Mouse (Mus musculus) bone marrow, adult 2 months (tissue): Measurements from ENCODE around the gene Cuedc2. TPM values are rescaled to one million over a fixed set of nuclear protein-coding genes. Genes with fewer than 3 reads are reported as not detected.

ENCODE experiments used
- H3K27ac ChIP-seq: fragments of 200-500 bp; 2 replicates; pipeline ENCODE4 v1.5.1; 2012; ENCODE audit warnings: low read depth, mild to moderate bottlenecking, control low read depth, inconsistent platforms, low read length; ENCODE audit not compliant: control insufficient read depth, poor library complexity, insufficient read depth
- H3K4me1 ChIP-seq: fragments of 200-500 bp; 2 replicates; pipeline ENCODE4 v1.6.1; 2011; ENCODE audit warnings: low read length; ENCODE audit not compliant: control insufficient read depth, insufficient read depth
- H3K4me3 ChIP-seq: fragments of 200-500 bp; replicated peaks from 2 replicates; pipeline ENCODE3; 2011; ENCODE audit warnings: mild to moderate bottlenecking, low read depth, low read length, control low read depth; ENCODE audit not compliant: control insufficient read depth
- CTCF ChIP-seq: fragments of 200-500 bp; IDR thresholded peaks from 2 replicates; pipeline ENCODE4 v1.5.1; 2011; ENCODE audit warnings: low read length, control low read depth; ENCODE audit not compliant: control insufficient read depth, insufficient read depth
- POLR2A ChIP-seq: fragments of 200-500 bp; IDR thresholded peaks from 2 replicates; pipeline ENCODE4 v1.6.1; 2011; ENCODE audit warnings: low read depth, mild to moderate bottlenecking, control low read depth, low read length, borderline replicate concordance; ENCODE audit not compliant: control insufficient read depth
- WGBS: fragments of 180-500 bp; shearing (Covaris S2); methylation state at CpG from one replicate; pipeline ENCODE4 v1.1.7; 2018; 5-methylcytosine and 5-hydroxymethylcytosine counted together
- polyA plus RNA-seq: library from polyadenylated mRNA; stranded (reverse); fragments of >200 nt; gene quantifications from 2 replicates; pipeline ENCODE4 v1.2.4, GENCODE M21; 2011; ENCODE audit warnings: low replicate concordance; ENCODE audit not compliant: missing spikeins, insufficient read depth, insufficient read length

Gene Cuedc2
- polyA plus RNA-seq, 1 experiment: 161 TPM

DNA sequence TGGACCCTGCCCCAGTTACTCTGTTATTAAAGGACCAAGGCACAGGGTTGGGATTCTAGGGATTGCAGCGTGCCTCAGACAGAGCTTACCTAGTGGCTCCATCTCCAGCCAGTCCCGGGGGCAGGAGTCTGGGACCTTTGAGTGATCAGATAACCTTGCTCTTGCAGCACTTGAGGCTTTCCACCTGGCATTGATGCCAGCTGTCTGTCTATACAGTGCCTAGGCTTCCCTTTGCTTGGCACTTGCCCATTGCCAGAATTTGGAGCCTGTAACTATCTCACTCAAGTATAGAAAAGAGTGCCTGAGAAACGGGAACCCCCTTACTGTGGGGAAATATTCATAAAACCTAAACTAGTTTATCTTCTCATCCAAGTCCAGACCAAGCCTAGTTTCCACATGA is 51.6 kb downstream of the Cuedc2 start:
- H3K4me3 ChIP-seq: no peak overlapping the region
- TF ChIP-seq POLR2A: no peak
- no peak for TF ChIP-seq CTCF
- 80% methylated on average over 3 of the region's 3 CpGs for WGBS
- H3K4me1 ChIP-seq: no peaks in the 10 kb centered on the region
- no peak overlapping the region for H3K27ac ChIP-seq

DNA sequence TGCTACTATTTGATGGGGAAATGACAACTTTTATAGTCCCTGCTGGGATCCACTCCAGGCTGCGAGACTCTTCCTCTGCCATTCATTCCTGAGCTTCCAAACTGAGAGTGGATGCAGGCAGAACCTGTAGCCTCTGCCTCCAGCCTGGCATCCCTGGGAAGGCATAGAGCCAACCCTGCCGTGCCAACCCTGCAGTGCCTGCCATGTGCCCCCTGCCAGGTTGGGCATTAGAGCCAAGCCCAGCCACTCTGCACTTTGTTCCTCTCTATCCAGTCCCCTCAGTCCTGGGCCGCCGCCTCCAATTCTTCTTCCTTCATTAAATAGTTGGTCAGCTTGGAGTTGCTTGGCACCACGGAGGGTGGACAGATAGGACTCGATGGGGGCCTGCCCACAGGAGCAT is 52.5 kb downstream of the Cuedc2 start:
- WGBS: 82% methylated on average over 6 of the region's 6 CpGs
- no peak for TF ChIP-seq POLR2A
- no peak for TF ChIP-seq CTCF

DNA sequence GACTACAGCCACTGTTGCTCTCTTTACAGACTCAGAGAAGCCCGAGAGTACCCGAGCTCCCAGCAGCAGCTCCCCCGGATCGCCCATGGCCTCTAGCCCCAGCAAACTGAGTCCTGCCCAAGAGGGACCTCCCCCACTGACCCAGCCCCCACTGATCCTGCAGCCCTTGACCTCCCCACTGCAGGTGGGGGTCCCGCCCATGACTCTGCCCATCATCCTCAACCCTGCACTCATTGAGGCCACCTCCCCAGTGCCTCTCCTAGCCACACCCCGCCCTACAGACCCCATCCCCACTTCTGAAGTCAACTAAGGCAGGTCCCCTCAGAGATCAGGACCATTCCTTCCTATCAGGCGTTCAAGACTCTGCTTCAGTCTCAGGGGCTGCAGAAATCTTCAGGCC is 52.9 kb downstream of the Cuedc2 start:
- 87% methylated on average over 7 of the region's 7 CpGs for WGBS
- H3K4me1 ChIP-seq: no peaks in the 10 kb centered on the region
- TF ChIP-seq CTCF (no peak), POLR2A (no peak)
- no peak overlapping the region for H3K27ac ChIP-seq
- H3K4me3 ChIP-seq: no peak overlapping the region

More for the DNA sequence above, 52.5 kb downstream of the Cuedc2 start:
- Histone ChIP-seq H3K27ac (no peak overlapping the region), H3K4me3 (no peak overlapping the region), H3K4me1 (no peaks in the 10 kb centered on the region)

DNA sequence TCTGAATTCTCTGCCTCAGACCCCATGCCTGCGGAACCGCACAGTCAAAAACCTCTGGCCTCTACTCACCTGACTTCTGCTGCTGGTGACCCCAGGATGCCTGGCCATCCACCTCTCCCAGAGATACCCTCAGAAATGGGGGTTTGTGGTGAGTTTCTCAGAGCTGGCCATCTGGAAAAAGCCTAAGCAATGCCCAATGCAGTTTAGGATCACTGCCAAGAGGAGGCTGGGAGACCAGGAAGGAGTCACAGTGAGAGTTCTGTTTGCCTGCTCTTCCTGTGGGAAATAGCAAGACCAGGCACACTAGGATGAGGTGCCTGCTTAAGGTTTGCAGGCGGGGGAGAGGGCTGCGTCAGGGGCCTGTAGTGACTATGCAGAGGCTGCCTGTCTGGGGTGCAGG is 53.8 kb downstream of the Cuedc2 start:
- TF ChIP-seq CTCF (no peak), POLR2A (no peak)
- Histone ChIP-seq H3K4me3 (no peak overlapping the region), H3K4me1 (no peaks in the 10 kb centered on the region), H3K27ac (no peak overlapping the region)
- WGBS: 95% methylated on average over 4 of the region's 4 CpGs

DNA sequence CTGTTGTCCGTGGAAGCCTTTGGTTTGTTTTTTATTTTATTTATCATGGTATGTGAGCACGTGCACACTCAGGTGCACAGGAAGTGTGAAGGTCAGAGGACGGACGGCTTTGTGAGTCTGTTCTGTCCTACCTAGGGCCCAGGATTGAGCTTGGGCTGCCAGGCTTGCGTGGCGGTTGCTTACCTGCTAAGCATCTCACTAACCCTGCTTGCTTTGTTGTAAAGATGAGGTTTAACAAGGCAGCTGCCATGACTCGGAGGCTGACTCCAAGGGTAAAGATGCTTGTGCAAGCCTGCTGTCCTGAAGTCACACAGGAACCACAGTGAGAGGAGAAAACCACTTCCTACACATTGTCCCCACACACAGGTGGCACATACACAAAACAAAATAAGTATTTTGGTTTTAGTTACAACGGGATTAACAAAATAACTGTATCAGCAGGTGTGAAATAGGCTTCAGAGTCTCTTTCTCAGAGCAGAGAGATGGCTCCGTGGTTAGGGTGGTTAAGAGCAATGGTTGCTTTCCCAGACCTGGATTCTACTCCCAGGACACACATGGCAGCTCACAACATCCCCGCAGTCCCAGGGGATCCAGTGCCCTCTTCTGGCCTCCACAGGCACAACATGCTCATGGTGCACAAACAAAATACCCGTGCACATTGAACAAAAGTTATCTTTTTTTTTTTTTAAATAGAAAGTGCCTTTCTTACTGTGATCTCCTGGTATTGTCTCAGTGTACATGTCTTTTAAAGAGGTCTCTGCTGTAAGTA is 56.2 kb downstream of the Cuedc2 start:
- Histone ChIP-seq H3K4me1 (no peaks in the 10 kb centered on the region), H3K4me3 (no peak overlapping the region), H3K27ac (no peak overlapping the region)
- TF ChIP-seq POLR2A (no peak), CTCF (peak; percentile 20; the same call in 1 of the 2 replicates)
- 86% methylated on average over 11 of the region's 11 CpGs for WGBS

Other genes with a start within 250 kb of the Cuedc2 start
- not detected in 2 replicates for gene Elovl3, start 206.8 kb downstream of the Cuedc2 start, polyA plus RNA-seq
- not detected in 2 replicates for gene Pitx3, start 190.4 kb downstream of the Cuedc2 start, polyA plus RNA-seq
- 20.5 and 44.3 TPM in 2 replicates for gene Gbf1, start 186.2 kb downstream of the Cuedc2 start, polyA plus RNA-seq
- gene Nfkb2, start 34.4 kb downstream of the Cuedc2 start, polyA plus RNA-seq: 10.3 and 24.3 TPM in 2 replicates
- gene Psd, start 11.5 kb downstream of the Cuedc2 start, polyA plus RNA-seq: 1.1 and 4.8 TPM in 2 replicates
- gene Fbxl15, start 10.5 kb downstream of the Cuedc2 start, polyA plus RNA-seq: 1.2 and 3.0 TPM in 2 replicates
- gene Mfsd13a, start 2.4 kb upstream of the Cuedc2 start, polyA plus RNA-seq: 5.1 and 14.9 TPM in 2 replicates
- gene 2310034G01Rik, start 11.6 kb upstream of the Cuedc2 start, polyA plus RNA-seq: 1.1 TPM in 1 of 2 replicates, not detected in the other
- 40.3 and 53.5 TPM in 2 replicates for gene Actr1a, start 57.0 kb upstream of the Cuedc2 start, polyA plus RNA-seq
- gene Sufu, start 58.2 kb upstream of the Cuedc2 start, polyA plus RNA-seq: 5.3 and 6.3 TPM in 2 replicates
- gene Trim8, start 163.0 kb upstream of the Cuedc2 start, polyA plus RNA-seq: 13.9 and 25.9 TPM in 2 replicates
- 14.0 and 18.3 TPM in 2 replicates for gene Arl3, start 234.5 kb upstream of the Cuedc2 start, polyA plus RNA-seq
- gene Sfxn2, start 234.7 kb upstream of the Cuedc2 start, polyA plus RNA-seq: 4.3 and 9.4 TPM in 2 replicates